In genomic region chr13:95973368-95973958, GRCm38 (mm10) we compare ENCODE assay signal across 8 mouse cellular contexts.
DNase-seq lines count a peak whose midpoint lies in the region; ATAC-seq lines count a peak whose summit lies in the region.

No protein-coding gene starts in this region.

- ATAC-seq in liver, embryonic 12.5 days = peak; percentile 32; the same call in 1 of the 2 replicates
- peak; percentile 61; the same call in 1 of the 2 replicates for ATAC-seq in stomach, embryonic 14.5 days (ENCODE audit: insufficient number of reproducible peaks, insufficient read depth, low FRiP score, low read depth)

- H3K9me3 ChIP-seq in liver, embryonic 12.5 days (replicated peaks) = no peaks in the 10 kb centered on the region
- no peaks in the 10 kb centered on the region for H3K9me3 ChIP-seq in stomach, embryonic 14.5 days (ENCODE audit: control insufficient read depth, low read depth, low read length)

- peaks cover 15% of the 10 kb centered on the region; the same call in 1 of the 2 replicates for H3K27me3 ChIP-seq in liver, embryonic 12.5 days (replicated peaks)
- H3K27me3 ChIP-seq in stomach, embryonic 14.5 days (ENCODE audit: control insufficient read depth, insufficient read depth, low read length) = no peaks in the 10 kb centered on the region

- no peak overlapping the region for H3K27ac ChIP-seq in liver, embryonic 12.5 days
- no peak overlapping the region for H3K27ac ChIP-seq in stomach, embryonic 14.5 days (ENCODE audit: low read length)

- no peaks in the 10 kb centered on the region for H3K36me3 ChIP-seq in liver, embryonic 12.5 days
- H3K36me3 ChIP-seq in stomach, embryonic 14.5 days (ENCODE audit: control insufficient read depth, insufficient read depth, low read length) = no peaks in the 10 kb centered on the region

- DNase-seq in 3134 (ENCODE audit: extremely low read depth, insufficient read length, low spot score) = peak; percentile 48
- DNase-seq in adrenal gland, adult 18-20 months (ENCODE audit: low spot score in 2 of 2) = peak; percentile 72 to 73
- DNase-seq in embryo, embryonic 9.5 days (ENCODE audit: extremely low spot score) = peak; percentile 75
- DNase-seq in heart, adult 11 months = peak; percentile 95
- DNase-seq in kidney, adult 11 months = peak; percentile 69
- DNase-seq in natural killer cell, adult 2 months (ENCODE audit: low spot score in 2 of 2) = peak; percentile 51 to 55

- 45% methylated on average over 11 of the region's 11 CpGs for WGBS in liver, embryonic 12.5 days (ENCODE audit: insufficient replicate concordance)
- WGBS in stomach, embryonic 14.5 days = 50% methylated on average over 11 of the region's 11 CpGs

- H3K9ac ChIP-seq in liver, embryonic 12.5 days = no peak overlapping the region
- no peak overlapping the region for H3K9ac ChIP-seq in stomach, embryonic 14.5 days (replicated peaks; ENCODE audit: low read depth, low read length)

- no peak overlapping the region for H3K4me3 ChIP-seq in liver, embryonic 12.5 days
- H3K4me3 ChIP-seq in stomach, embryonic 14.5 days (ENCODE audit: low read depth, low read length) = no peak overlapping the region

- H3K4me2 ChIP-seq in liver, embryonic 12.5 days = no peak overlapping the region
- no peak overlapping the region for H3K4me2 ChIP-seq in stomach, embryonic 14.5 days (replicated peaks; ENCODE audit: low read depth, low read length)

- H3K4me1 ChIP-seq in liver, embryonic 12.5 days = peaks cover 5% of the 10 kb centered on the region
- no peaks in the 10 kb centered on the region for H3K4me1 ChIP-seq in stomach, embryonic 14.5 days (ENCODE audit: control insufficient read depth, insufficient read depth, low read length)
